Mouse (Mus musculus): ENCODE measurements around the gene Aire. TPM values are rescaled to one million over a fixed set of nuclear protein-coding genes. Genes with fewer than 3 reads are reported as not detected.
"Not testable (repeated sequence)": the region's sequence is repeated elsewhere in the genome, so short reads cannot be mapped to it uniquely, and the experiment has no call there.

Gene Aire
- total RNA-seq, 2 experiments from 2014 or later = not detected

GRCm38 (mm10) chr10:78011116-78011515 is 32.3 kb downstream of the Aire start:
- ATAC-seq (replicated peaks; ENCODE audit: low FRiP score, low TSS enrichment, poor library complexity, severe bottlenecking) = not testable (repeated sequence)

GRCm38 (mm10) chr10:78010335-78010734 is 33.1 kb downstream of the Aire start:
- ATAC-seq (replicated peaks; ENCODE audit: low FRiP score, low TSS enrichment, poor library complexity, severe bottlenecking) = no peak

GRCm38 (mm10) chr10:78009945-78010293 is 33.5 kb downstream of the Aire start, which contains the start of gene Pfkl:
Gene Pfkl, minus strand, starts transcription at chr10:78010083.
- peak; percentile 1; the same call in 1 of the 2 replicates for ATAC-seq (replicated peaks; ENCODE audit: low FRiP score, low TSS enrichment, poor library complexity, severe bottlenecking)

GRCm38 (mm10) chr10:78009184-78009944 is 34.0 kb downstream of the Aire start:
- ATAC-seq (replicated peaks; ENCODE audit: low FRiP score, low TSS enrichment, poor library complexity, severe bottlenecking) = peak; percentile 92

- peak; percentile 46 for ATAC-seq (replicated peaks; ENCODE audit: low FRiP score, low TSS enrichment, poor library complexity, severe bottlenecking)
Measured at GRCm38 (mm10) chr10:78008169-78008568, 35.2 kb downstream of the Aire start.

GRCm38 (mm10) chr10:78007203-78007602 is 36.2 kb downstream of the Aire start:
- no peak for ATAC-seq (replicated peaks; ENCODE audit: low FRiP score, low TSS enrichment, poor library complexity, severe bottlenecking)

- ATAC-seq (replicated peaks; ENCODE audit: low FRiP score, low TSS enrichment, poor library complexity, severe bottlenecking) = no peak
Measured at GRCm38 (mm10) chr10:78005791-78006438, 37.5 kb downstream of the Aire start.

- ATAC-seq (replicated peaks; ENCODE audit: low FRiP score, low TSS enrichment, poor library complexity, severe bottlenecking) = no peak
Measured at GRCm38 (mm10) chr10:78004479-78005100, 38.8 kb downstream of the Aire start.

- ATAC-seq (replicated peaks; ENCODE audit: low FRiP score, low TSS enrichment, poor library complexity, severe bottlenecking) = no peak
Measured at GRCm38 (mm10) chr10:78002316-78002715, 41.1 kb downstream of the Aire start.

GRCm38 (mm10) chr10:78001796-78002195 is 41.6 kb downstream of the Aire start:
- ATAC-seq (replicated peaks; ENCODE audit: low FRiP score, low TSS enrichment, poor library complexity, severe bottlenecking) = no peak

- no peak for ATAC-seq (replicated peaks; ENCODE audit: low FRiP score, low TSS enrichment, poor library complexity, severe bottlenecking)
Measured at GRCm38 (mm10) chr10:78000200-78000599, 43.2 kb downstream of the Aire start.

GRCm38 (mm10) chr10:77995639-77996038 is 47.8 kb downstream of the Aire start:
- ATAC-seq (replicated peaks; ENCODE audit: low FRiP score, low TSS enrichment, poor library complexity, severe bottlenecking) = no peak

- no peak for ATAC-seq (replicated peaks; ENCODE audit: low FRiP score, low TSS enrichment, poor library complexity, severe bottlenecking)
Measured at GRCm38 (mm10) chr10:77985775-77986174, 57.6 kb downstream of the Aire start.

- peak; percentile 81 for ATAC-seq (replicated peaks; ENCODE audit: low FRiP score, low TSS enrichment, poor library complexity, severe bottlenecking)
Measured at GRCm38 (mm10) chr10:77984660-77985059, 58.8 kb downstream of the Aire start.

Other genes starting within 250 kb of the Aire start
- gene Gm9639, start 248.5 kb downstream of the Aire start, total RNA-seq (2014; fragmentation: Nextera tagmentation) = not detected in 2 replicates
- not detected in 2 replicates for gene Gm9639, start 248.5 kb downstream of the Aire start, total RNA-seq (2017)
- gene Gm19668, start 244.5 kb downstream of the Aire start, total RNA-seq (2014; fragmentation: Nextera tagmentation) = not detected in 2 replicates
- not detected in 2 replicates for gene Gm19668, start 244.5 kb downstream of the Aire start, total RNA-seq (2017)
- gene Gm9507, start 231.8 kb downstream of the Aire start, total RNA-seq (2014; fragmentation: Nextera tagmentation) = not detected in 2 replicates
- gene Gm9507, start 231.8 kb downstream of the Aire start, total RNA-seq (2017) = not detected in 2 replicates
- gene Gm2696, start 228.9 kb downstream of the Aire start, total RNA-seq (2014; fragmentation: Nextera tagmentation) = not detected in 2 replicates
- not detected in 2 replicates for gene Gm2696, start 228.9 kb downstream of the Aire start, total RNA-seq (2017)
- not detected in 2 replicates for gene Krtap10-4, start 216.5 kb downstream of the Aire start, total RNA-seq (2014; fragmentation: Nextera tagmentation)
- not detected in 2 replicates for gene Krtap10-4, start 216.5 kb downstream of the Aire start, total RNA-seq (2017)
- not detected in 2 replicates for gene Krtap10-10, start 207.7 kb downstream of the Aire start, total RNA-seq (2014; fragmentation: Nextera tagmentation)
- gene Krtap10-10, start 207.7 kb downstream of the Aire start, total RNA-seq (2017) = not detected in 2 replicates
- gene Gm36176, start 196.8 kb downstream of the Aire start, total RNA-seq (2014; fragmentation: Nextera tagmentation) = not detected in 2 replicates
- gene Gm36176, start 196.8 kb downstream of the Aire start, total RNA-seq (2017) = not detected in 2 replicates
- not detected in 2 replicates for gene Gm10318, start 190.8 kb downstream of the Aire start, total RNA-seq (2014; fragmentation: Nextera tagmentation)
- not detected in 2 replicates for gene Gm10318, start 190.8 kb downstream of the Aire start, total RNA-seq (2017)
- not detected in 2 replicates for gene Gm3285, start 181.6 kb downstream of the Aire start, total RNA-seq (2014; fragmentation: Nextera tagmentation)
- not detected in 2 replicates for gene Gm3285, start 181.6 kb downstream of the Aire start, total RNA-seq (2017)
- gene Lrrc3, start 141.1 kb downstream of the Aire start, total RNA-seq (2014; fragmentation: Nextera tagmentation) = not detected in 2 replicates
- not detected in 2 replicates for gene Lrrc3, start 141.1 kb downstream of the Aire start, total RNA-seq (2017)
- gene Trpm2, start 73.0 kb downstream of the Aire start, total RNA-seq (2014; fragmentation: Nextera tagmentation) = 0.15 TPM in 1 of 2 replicates, not detected in the other
- gene Trpm2, start 73.0 kb downstream of the Aire start, total RNA-seq (2017) = 0.23 TPM in 1 of 2 replicates, not detected in the other
- gene 1810043G02Rik, start 65.1 kb downstream of the Aire start, total RNA-seq (2014; fragmentation: Nextera tagmentation) = 6.0 and 18.0 TPM in 2 replicates
- gene 1810043G02Rik, start 65.1 kb downstream of the Aire start, total RNA-seq (2017) = 5.2 and 10.6 TPM in 2 replicates
- gene Pfkl, start 33.5 kb downstream of the Aire start, total RNA-seq (2014; fragmentation: Nextera tagmentation) = 40.4 and 44.0 TPM in 2 replicates
- gene Pfkl, start 33.5 kb downstream of the Aire start, total RNA-seq (2017) = 26.4 and 51.9 TPM in 2 replicates
- not detected in 2 replicates for gene Dnmt3l, start 1.7 kb downstream of the Aire start, total RNA-seq (2014; fragmentation: Nextera tagmentation)
- not detected in 2 replicates for gene Dnmt3l, start 1.7 kb downstream of the Aire start, total RNA-seq (2017)
- gene Icosl, start 25.7 kb upstream of the Aire start, total RNA-seq (2014; fragmentation: Nextera tagmentation) = 0.37 and 4.9 TPM in 2 replicates
- 0.57 and 1.4 TPM in 2 replicates for gene Icosl, start 25.7 kb upstream of the Aire start, total RNA-seq (2017)
- gene D10Jhu81e, start 126.2 kb upstream of the Aire start, total RNA-seq (2014; fragmentation: Nextera tagmentation) = 42.1 and 48.7 TPM in 2 replicates
- 94.9 and 103 TPM in 2 replicates for gene D10Jhu81e, start 126.2 kb upstream of the Aire start, total RNA-seq (2017)
- 25.5 and 31.4 TPM in 2 replicates for gene Pwp2, start 141.5 kb upstream of the Aire start, total RNA-seq (2014; fragmentation: Nextera tagmentation)
- gene Pwp2, start 141.5 kb upstream of the Aire start, total RNA-seq (2017) = 37.0 and 47.2 TPM in 2 replicates
- gene Trappc10, start 201.0 kb upstream of the Aire start, total RNA-seq (2014; fragmentation: Nextera tagmentation) = 52.9 and 57.7 TPM in 2 replicates
- 26.6 and 29.5 TPM in 2 replicates for gene Trappc10, start 201.0 kb upstream of the Aire start, total RNA-seq (2017)

Measured in megakaryocyte-erythroid progenitor cell, adult 5-6 weeks (primary cell).